8 mouse cellular contexts compared by ENCODE assay signal in genomic region chr5:135630598-135630997, GRCm38 (mm10). TPM values are rescaled to one million over a fixed set of nuclear protein-coding genes. Genes with fewer than 3 reads are reported as not detected.
DNase-seq lines count a peak whose midpoint lies in the region; ATAC-seq and TF ChIP-seq lines count a peak whose summit lies in the region.

No protein-coding gene starts in this region.

- H3K9ac ChIP-seq in midbrain, postnatal 0 days (replicated peaks; ENCODE audit: low read length, poor library complexity, severe bottlenecking) = no peak overlapping the region

- DNase-seq in gastrocnemius, adult 18-20 months (ENCODE audit: low spot score) = peak; percentile 65
- no peak for DNase-seq in gastrocnemius, adult 8-10 months (ENCODE audit: low spot score in 2 of 2)
- peak; percentile 72 for DNase-seq in urinary bladder, postnatal 14 days (ENCODE audit: low spot score)
- no peak for DNase-seq in urinary bladder, postnatal 4 days (ENCODE audit: low spot score in 2 of 2)
- DNase-seq in kidney, postnatal 4 days = peak; percentile 64 to 71
- peak; percentile 69 for DNase-seq in midbrain, postnatal 0 days (ENCODE audit: low spot score)
- DNase-seq in thymus, postnatal 25 days = peak; percentile 62

- no peak overlapping the region for H3K4me3 ChIP-seq in midbrain, postnatal 0 days (ENCODE audit: low read depth, low read length)

- no peak overlapping the region for H3K4me2 ChIP-seq in midbrain, postnatal 0 days (ENCODE audit: low read depth, low read length, poor library complexity, severe bottlenecking)

- H3K36me3 ChIP-seq in midbrain, postnatal 0 days (ENCODE audit: insufficient read depth, low read length) = peaks cover 4% of the 10 kb centered on the region; the same call in 1 of the 2 replicates

- no peaks in the 10 kb centered on the region for H3K27me3 ChIP-seq in midbrain, postnatal 0 days (ENCODE audit: insufficient read depth, low read length)

- WGBS in midbrain, postnatal 0 days = 33% methylated on average over 3 of the region's 3 CpGs

- ATAC-seq in common myeloid progenitor, adult 5-6 weeks (replicated peaks; ENCODE audit: low read depth, poor library complexity, severe bottlenecking) = 0 out of 2 replicates have a peak, but pooled peaks have one; percentile 37
- ATAC-seq in midbrain, postnatal 0 days (ENCODE audit: low FRiP score) = no peak

- peak; percentile 84 for TF ChIP-seq CTCF in midbrain, postnatal 0 days (IDR thresholded peaks at IDR 0.05)

- no peaks in the 10 kb centered on the region for H3K9me3 ChIP-seq in midbrain, postnatal 0 days (ENCODE audit: low read length)

- no peaks in the 10 kb centered on the region for H3K4me1 ChIP-seq in midbrain, postnatal 0 days (ENCODE audit: insufficient read depth, low read length)

- H3K27ac ChIP-seq in midbrain, postnatal 0 days (ENCODE audit: low read depth, low read length) = no peak overlapping the region

RNA-seq across cellular contexts. Expression of gene Rhbdd2, which starts 1.8 kb away (rescaled TPM):
- 10 to 100 TPM; 11.4 to 13.0 TPM for total RNA-seq in gastrocnemius, adult 18-20 months (2021)
- total RNA-seq in gastrocnemius, adult 8-10 months (2022) = 10 to 100 TPM; 10.3 to 14.7 (median 13.5) TPM
- 12.4 and 14.0 TPM in 2 replicates for total RNA-seq in common myeloid progenitor, adult 5-6 weeks (2017)
- 31.3 and 31.8 TPM in 2 replicates for total RNA-seq in midbrain, postnatal 0 days (2014; rRNA removed)
- 136 and 143 TPM in 2 replicates for polyA plus RNA-seq in midbrain, postnatal 0 days (2015; fragmentation: Nextera tagmentation; extraction: Ambion mirVana)

RNA-seq across cellular contexts. Expression of gene Por, which starts 39.2 kb away (rescaled TPM):
- 10 to 100 TPM; 30.3 to 35.6 TPM for total RNA-seq in gastrocnemius, adult 18-20 months (2021)
- total RNA-seq in gastrocnemius, adult 8-10 months (2022) = 10 to 100 TPM; 32.8 to 36.4 (median 35.9) TPM
- total RNA-seq in common myeloid progenitor, adult 5-6 weeks (2017) = 55.7 and 72.0 TPM in 2 replicates
- 75.2 and 85.5 TPM in 2 replicates for total RNA-seq in midbrain, postnatal 0 days (2014; rRNA removed)
- 94.1 and 96.5 TPM in 2 replicates for polyA plus RNA-seq in midbrain, postnatal 0 days (2015; fragmentation: Nextera tagmentation; extraction: Ambion mirVana)

RNA-seq across cellular contexts. Expression of gene Ccl24, which starts 57.7 kb away (rescaled TPM):
- total RNA-seq in gastrocnemius, adult 18-20 months (2021) = 1 to 10 TPM in 1 of 2 experiments, under 1 TPM in 1; 0.32 to 1.4 TPM
- total RNA-seq in gastrocnemius, adult 8-10 months (2022) = 1 to 10 TPM in 2 of 4 experiments, under 1 TPM in 1, not detected in 1; 0.44 to 2.6 (median 1.2) TPM
- not detected in 2 replicates for total RNA-seq in common myeloid progenitor, adult 5-6 weeks (2017)
- total RNA-seq in midbrain, postnatal 0 days (2014; rRNA removed) = 0.66 and 2.2 TPM in 2 replicates
- polyA plus RNA-seq in midbrain, postnatal 0 days (2015; fragmentation: Nextera tagmentation; extraction: Ambion mirVana) = 1.9 and 2.4 TPM in 2 replicates

Comparison
In these comparisons a context has a peak if more than half of its experiments do, and no peak if none do; other contexts are left out.
1. DNase-seq: peak in gastrocnemius, adult 18-20 months (single experiment), urinary bladder, postnatal 14 days (single experiment), kidney, postnatal 4 days (2 of 2), midbrain, postnatal 0 days (single experiment) and thymus, postnatal 25 days (single experiment); none in gastrocnemius, adult 8-10 months (0 of 2) and urinary bladder, postnatal 4 days (0 of 2).